Mouse (Mus musculus) brown adipose tissue, adult 24 weeks (tissue): Measurements from ENCODE around the gene Ttc41. TPM values are rescaled to one million over a fixed set of nuclear protein-coding genes. Genes with fewer than 3 reads are reported as not detected.

ENCODE experiments used
- H3K27ac ChIP-seq: fragments of 200-500 bp; replicated peaks from 2 replicates; pipeline ENCODE4 v1.5.1; 2012; ENCODE audit warnings: low read depth, mild to moderate bottlenecking, low read length
- H3K4me1 ChIP-seq: fragments of 200-500 bp; 2 replicates; pipeline ENCODE4 v1.6.1; 2012; ENCODE audit warnings: low read length, mixed read lengths; ENCODE audit not compliant: control insufficient read depth, insufficient read depth, insufficient read length
- H3K4me3 ChIP-seq: fragments of 200-500 bp; 2 replicates; pipeline ENCODE4 v1.5.1; 2012; ENCODE audit warnings: low read depth, mild to moderate bottlenecking, low read length, moderate library complexity; ENCODE audit not compliant: insufficient read depth
- polyA plus RNA-seq: library from polyadenylated mRNA; stranded (reverse); fragments of >200 nt; gene quantifications from 2 replicates; pipeline ENCODE4 v1.2.4, GENCODE M21; 2012; ENCODE audit not compliant: missing spikeins, insufficient read depth, insufficient read length

The Ttc41 gene
- polyA plus RNA-seq, 1 experiment: 1.3 TPM

- H3K4me1 ChIP-seq: peaks cover 2% of the 10 kb centered on the region; the same call in 1 of the 2 replicates
- peak overlapping the region; percentile 39 for H3K4me3 ChIP-seq
- peak overlapping the region; percentile 26; the same call in 1 of the 2 replicates for H3K27ac ChIP-seq
Observed at GRCm38 (mm10) chr10:86727548-86727980, 22.0 kb downstream of the Ttc41 start.

- Histone ChIP-seq H3K27ac (no peak overlapping the region), H3K4me1 (peaks cover 2% of the 10 kb centered on the region; the same call in 1 of the 2 replicates), H3K4me3 (no peak overlapping the region)
Observed at GRCm38 (mm10) chr10:86728176-86728575, 22.6 kb downstream of the Ttc41 start.

DNA sequence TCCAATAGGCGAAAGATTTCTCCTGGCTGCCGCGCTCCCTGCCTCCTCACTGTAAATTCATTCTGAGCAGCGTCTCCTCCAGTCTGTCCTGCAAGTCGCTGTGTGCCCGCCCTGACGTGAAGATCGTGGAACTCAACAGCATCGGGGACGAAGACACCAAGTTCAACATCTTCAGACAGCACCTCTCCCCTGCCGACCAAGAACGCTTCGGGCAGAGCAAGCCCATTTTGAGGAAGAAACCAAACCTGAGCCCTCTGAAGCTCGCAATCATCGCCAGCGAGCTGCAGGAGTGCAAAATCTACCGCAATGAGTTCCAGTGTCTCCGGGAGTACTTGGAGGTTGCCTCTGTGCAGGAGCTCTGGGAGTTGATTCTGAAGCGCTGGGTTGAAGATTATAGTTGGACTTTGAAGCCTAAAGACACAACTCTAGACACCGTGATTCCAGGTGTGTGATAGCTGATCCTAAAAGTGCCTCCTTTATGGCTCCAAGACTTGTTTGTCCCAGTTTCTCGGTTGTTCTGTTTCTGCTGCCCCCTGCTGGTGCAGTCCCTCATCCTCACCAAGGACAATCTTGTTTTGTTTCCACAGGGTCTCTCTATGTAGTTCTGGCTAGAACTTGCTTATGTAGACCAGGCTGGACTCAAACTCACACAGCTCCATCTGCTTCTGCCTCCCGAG is 25.4 kb downstream of the Ttc41 start:
- H3K27ac ChIP-seq: no peak overlapping the region
- peak overlapping the region; percentile 58 for H3K4me3 ChIP-seq
- H3K4me1 ChIP-seq: peaks cover 2% of the 10 kb centered on the region; the same call in 1 of the 2 replicates

- Histone ChIP-seq H3K27ac (no peak overlapping the region), H3K4me1 (peaks cover 2% of the 10 kb centered on the region; the same call in 1 of the 2 replicates), H3K4me3 (no peak overlapping the region)
Observed at GRCm38 (mm10) chr10:86731500-86731863, 25.9 kb downstream of the Ttc41 start.

- no peak overlapping the region for H3K4me3 ChIP-seq
- H3K4me1 ChIP-seq: no peaks in the 10 kb centered on the region
- H3K27ac ChIP-seq: no peak overlapping the region
Observed at GRCm38 (mm10) chr10:86735036-86735435, 29.4 kb downstream of the Ttc41 start.

GRCm38 (mm10) chr10:86742918-86743317 is 37.3 kb downstream of the Ttc41 start:
- Histone ChIP-seq H3K4me1 (no peaks in the 10 kb centered on the region), H3K27ac (no peak overlapping the region), H3K4me3 (no peak overlapping the region)

- no peaks in the 10 kb centered on the region for H3K4me1 ChIP-seq
- no peak overlapping the region for H3K27ac ChIP-seq
- no peak overlapping the region for H3K4me3 ChIP-seq
Observed at GRCm38 (mm10) chr10:86744306-86744705, 38.7 kb downstream of the Ttc41 start.

DNA sequence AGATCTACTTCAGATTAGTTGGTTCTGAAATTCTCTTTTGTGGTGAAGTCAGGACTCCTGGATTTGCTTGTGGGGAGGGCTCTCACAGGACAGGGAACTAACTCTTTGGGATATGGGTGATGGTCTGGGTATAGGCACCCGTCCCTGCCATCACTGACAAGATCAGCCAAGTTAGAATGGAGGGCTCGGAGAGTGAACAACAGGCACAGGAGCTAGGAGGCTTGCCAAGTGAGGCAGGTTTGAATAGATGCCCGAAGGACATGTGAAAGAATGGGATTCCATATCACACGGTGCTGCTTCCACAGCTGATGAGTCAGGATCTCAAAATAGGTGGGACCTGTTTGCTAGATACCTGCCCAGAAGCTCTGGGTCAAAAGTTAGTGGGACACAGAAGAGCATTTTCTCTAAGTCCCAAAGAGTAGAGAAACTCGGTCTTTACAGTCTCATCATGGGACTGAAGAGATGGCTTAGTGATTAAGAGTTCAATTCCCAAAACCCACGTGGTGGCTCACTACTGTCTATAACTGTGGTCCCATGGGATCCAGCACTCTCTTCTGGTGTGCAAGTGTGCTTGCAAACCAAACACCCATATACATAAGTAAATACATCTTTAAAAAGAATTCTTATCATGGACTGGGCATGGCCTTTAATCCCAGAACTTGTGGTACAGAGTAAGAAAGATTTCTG is 50.3 kb downstream of the Ttc41 start:
- Histone ChIP-seq H3K4me1 (no peaks in the 10 kb centered on the region), H3K27ac (no peak overlapping the region), H3K4me3 (no peak overlapping the region)

DNA sequence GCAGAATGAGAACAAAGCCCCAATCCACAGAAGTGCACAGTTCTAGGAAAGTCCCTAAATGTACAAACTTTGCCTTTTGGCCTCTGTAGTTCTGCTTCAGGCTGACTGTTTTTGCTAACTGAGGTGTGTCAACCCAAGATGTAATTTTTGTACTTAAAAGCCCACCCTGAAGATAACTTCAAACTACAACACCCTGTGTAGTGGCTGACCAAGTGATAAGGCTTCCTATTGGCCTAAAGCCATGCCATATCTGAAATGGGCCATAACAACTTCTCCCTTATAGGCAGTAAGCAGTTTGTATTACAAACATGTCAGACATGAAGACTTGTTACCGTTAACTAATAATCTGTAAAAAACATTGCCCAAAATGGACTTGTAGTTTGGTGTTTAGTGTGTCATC is 52.1 kb downstream of the Ttc41 start:
- no peaks in the 10 kb centered on the region for H3K4me1 ChIP-seq
- H3K27ac ChIP-seq: no peak overlapping the region
- H3K4me3 ChIP-seq: no peak overlapping the region

DNA sequence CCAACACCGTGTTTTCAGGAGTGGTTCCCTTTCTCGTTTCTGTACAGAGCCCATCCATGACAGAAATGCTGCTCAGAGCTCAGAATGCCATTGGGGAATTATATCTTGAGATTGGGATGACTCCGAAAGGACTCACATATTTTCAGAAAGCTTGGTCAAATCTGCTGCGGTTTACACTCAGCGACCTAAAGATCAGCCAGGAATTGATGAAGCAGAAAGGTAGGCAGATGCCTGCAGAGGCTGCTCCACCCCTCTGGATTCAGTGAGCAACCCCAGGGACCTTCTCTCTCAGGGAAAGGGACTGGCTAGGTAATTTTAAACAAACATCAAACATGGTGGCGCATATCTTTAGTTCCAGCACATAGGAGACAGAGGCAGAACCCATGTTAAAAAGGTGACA is 52.6 kb downstream of the Ttc41 start:
- Histone ChIP-seq H3K27ac (no peak overlapping the region), H3K4me3 (no peak overlapping the region), H3K4me1 (no peaks in the 10 kb centered on the region)

- H3K4me3 ChIP-seq: no peak overlapping the region
- no peaks in the 10 kb centered on the region for H3K4me1 ChIP-seq
- H3K27ac ChIP-seq: no peak overlapping the region
Observed at GRCm38 (mm10) chr10:86761236-86761635, 55.6 kb downstream of the Ttc41 start.

GRCm38 (mm10) chr10:86761722-86762383 is 56.2 kb downstream of the Ttc41 start:
- no peak overlapping the region for H3K4me3 ChIP-seq
- no peak overlapping the region for H3K27ac ChIP-seq
- H3K4me1 ChIP-seq: no peaks in the 10 kb centered on the region

DNA sequence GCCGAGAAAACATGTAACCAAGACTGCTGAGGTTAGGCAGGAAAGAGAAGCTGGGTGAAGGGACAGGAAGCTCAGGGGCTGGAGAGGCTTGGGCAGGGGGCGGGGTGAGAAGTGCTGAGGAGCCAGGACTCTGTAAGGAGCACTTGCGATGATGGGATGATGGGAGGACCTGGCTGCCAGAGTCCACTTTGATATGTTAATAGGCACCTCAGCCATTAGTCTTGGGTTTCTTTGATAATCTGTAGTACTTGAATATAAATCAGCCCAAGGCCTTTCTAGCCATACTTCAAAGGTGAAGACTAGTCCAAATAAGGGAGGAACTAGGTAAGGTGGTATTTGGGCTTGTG is 56.7 kb downstream of the Ttc41 start:
- H3K4me1 ChIP-seq: no peaks in the 10 kb centered on the region
- no peak overlapping the region for H3K4me3 ChIP-seq
- H3K27ac ChIP-seq: no peak overlapping the region

- Histone ChIP-seq H3K4me1 (no peaks in the 10 kb centered on the region), H3K27ac (no peak within 1 kb of the TSS), H3K4me3 (no peak within 1 kb of the TSS)
Observed at GRCm38 (mm10) chr10:86763672-86764071, 58.1 kb downstream of the Ttc41 start, which contains the start of gene Gm49358. Gene Gm49358 (plus strand): TSS chr10:86763972.

DNA sequence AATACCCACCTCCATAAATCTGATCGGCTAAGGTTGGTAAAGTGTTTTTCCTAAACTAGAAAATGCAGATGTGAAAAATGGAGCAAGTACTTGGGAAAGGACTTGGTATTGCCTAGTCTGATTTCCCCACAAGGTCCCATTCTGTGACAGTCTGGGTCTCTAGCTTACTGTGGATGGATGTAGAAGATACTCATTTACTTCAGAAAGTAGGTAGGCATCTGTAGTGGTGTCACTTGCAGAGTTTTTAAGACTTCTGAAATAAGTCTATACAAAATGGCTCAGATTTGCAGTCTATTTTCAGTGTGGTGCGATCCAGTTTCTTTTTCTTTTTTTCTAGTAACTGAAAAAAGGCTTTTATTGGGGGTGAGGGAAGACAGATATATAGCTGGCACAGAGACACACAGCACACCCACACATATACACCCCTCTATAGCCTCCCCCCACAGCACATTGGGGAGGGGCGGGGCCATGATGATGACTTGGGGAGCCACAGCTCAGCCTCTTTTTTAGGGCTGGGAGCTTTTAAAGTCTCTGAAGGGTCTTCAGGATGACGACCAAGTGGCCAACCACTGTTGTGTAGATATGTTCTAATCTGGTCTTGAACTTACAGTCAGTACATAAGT is 59.8 kb downstream of the Ttc41 start:
- Histone ChIP-seq H3K4me3 (no peak overlapping the region), H3K4me1 (no peaks in the 10 kb centered on the region), H3K27ac (no peak overlapping the region)
